Mouse (Mus musculus) brain, embryonic 14.5 days (tissue): ENCODE data around the gene Poldip3. TPM values are rescaled to one million over a fixed set of nuclear protein-coding genes. Genes with fewer than 3 reads are reported as not detected.

Experiments used
- DNase-seq: peaks from one replicate; pipeline ENCODE4 v3.0.0-alpha.2; 2011; ENCODE audit warnings: low read depth
- CTCF ChIP-seq: fragments of 200-500 bp; IDR thresholded peaks from 2 replicates; pipeline ENCODE4 v1.5.1; 2012; ENCODE audit warnings: inconsistent platforms, mild to moderate bottlenecking, moderate library complexity, borderline replicate concordance; ENCODE audit not compliant: insufficient read depth, insufficient read length; ENCODE audit errors: extremely low read depth
- POLR2A ChIP-seq: fragments of 200-500 bp; IDR thresholded peaks from 2 replicates; pipeline ENCODE4 v1.6.1; 2012; ENCODE audit warnings: mild to moderate bottlenecking, inconsistent platforms, borderline replicate concordance; ENCODE audit not compliant: poor library complexity, insufficient read depth, insufficient read length, severe bottlenecking; ENCODE audit errors: extremely low read depth
- polyA plus RNA-seq: library from polyadenylated mRNA; depleted of rRNA; stranded (reverse); fragments of >200 nt; gene quantifications from 2 replicates; pipeline ENCODE4 v1.2.3, GENCODE M21; 2012

The Poldip3 gene
- polyA plus RNA-seq, 1 experiment: 101 TPM

DNA sequence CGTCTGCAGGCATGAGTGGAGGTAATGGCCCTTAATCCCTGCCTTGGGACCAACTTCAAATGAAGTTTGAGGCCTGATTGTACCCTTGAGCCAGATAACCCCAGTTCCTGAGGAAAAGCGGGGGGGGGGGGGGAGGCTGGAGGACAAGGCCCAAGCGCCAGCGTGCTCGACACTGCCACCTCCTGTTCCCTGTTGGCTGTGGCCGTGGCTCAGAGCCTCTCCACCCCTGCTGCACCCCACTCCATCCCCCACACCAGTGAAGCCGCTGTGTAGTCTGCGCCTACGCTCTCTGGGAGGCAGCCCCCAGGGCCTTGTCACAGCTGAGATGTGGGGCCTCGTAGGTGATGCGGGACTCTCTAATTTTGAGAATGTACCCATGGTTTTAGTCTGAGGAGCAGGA is 36.3 kb downstream of the Poldip3 start:
- TF ChIP-seq POLR2A: no peak
- TF ChIP-seq CTCF: peak; percentile 75
- DNase-seq: peak; percentile 66

DNA sequence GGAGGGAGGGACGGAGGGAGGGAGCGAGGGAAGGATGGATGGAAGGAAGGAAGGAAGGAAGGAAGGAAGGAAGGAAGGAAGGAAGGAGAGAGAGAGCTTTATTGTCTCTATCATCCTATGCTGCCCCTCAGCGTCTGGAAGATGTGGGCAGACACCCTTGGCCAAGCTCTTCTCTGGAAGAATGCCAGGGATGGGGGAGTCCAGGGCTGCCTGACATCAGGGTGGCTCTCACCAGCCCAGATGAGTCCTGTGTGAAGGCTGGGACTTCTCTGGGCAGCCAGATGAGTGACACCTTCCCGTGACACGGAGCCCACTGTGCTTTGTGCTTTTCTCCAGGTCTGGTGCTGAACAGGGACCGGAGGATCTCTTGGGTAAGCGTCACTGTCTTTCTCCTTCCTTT is 37.3 kb downstream of the Poldip3 start:
- DNase-seq: no peak
- no peak for TF ChIP-seq POLR2A
- no peak for TF ChIP-seq CTCF

DNA sequence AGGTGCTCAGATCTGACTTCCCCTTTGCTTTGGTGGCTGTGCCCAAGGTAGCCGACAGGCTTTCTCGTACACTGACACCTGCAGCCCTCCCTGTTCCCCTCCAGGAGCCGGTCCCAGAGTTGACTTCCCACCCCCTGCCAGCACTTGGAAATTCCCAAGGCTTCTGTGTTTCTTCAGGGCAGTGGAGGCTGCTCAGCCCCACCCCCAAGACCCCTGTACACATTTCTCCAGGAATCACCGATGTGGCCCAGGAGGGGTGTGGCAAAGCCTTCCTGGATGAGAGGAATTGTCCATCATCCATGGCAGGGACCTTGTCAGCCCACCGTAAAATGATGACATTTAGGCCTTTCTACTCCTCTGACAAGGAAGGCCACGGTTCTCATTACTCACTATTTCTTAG is 37.9 kb downstream of the Poldip3 start:
- no peak for TF ChIP-seq CTCF
- no peak for TF ChIP-seq POLR2A
- no peak for DNase-seq

DNA sequence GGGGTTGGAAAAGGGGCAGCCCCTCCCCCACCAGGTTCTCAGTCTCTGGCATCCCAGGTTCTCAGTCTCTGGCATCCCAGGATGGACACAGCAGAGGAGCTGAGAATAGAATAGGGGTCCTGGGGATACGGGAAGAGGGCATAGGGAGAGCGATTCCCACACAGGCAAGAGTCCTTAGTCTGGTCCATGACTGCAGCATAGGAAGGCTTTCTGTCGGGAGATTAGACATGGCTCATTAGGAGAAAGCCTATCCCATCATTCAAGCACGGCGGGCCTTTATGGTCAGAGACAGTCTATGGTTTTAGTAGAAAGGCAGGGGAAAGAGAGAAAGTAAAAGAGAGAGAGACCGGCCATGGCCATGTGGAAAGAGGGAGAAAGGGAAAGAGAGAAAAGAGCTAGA is 41.4 kb downstream of the Poldip3 start:
- TF ChIP-seq POLR2A: no peak
- no peak for TF ChIP-seq CTCF

DNA sequence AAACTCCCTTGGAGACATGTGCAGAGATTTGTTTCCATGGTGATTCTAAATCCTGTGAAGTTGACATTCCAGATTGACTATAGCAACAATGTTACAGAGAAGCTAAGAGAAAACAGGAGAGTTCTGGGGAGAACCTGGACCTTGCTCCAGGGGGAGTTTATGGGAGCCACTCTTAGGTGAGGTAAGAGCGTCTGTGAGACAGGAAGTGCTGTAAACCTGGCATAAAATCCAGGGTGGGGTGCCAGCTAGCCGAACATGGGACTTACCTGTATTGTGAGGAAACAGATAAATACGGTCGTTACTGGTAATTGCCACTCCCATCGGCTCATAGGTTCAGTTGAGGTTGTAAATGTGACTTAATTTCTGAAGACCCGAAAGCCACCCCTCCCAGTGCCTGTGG is 42.8 kb downstream of the Poldip3 start:
- no peak for DNase-seq
- TF ChIP-seq CTCF: no peak

More for the DNA sequence above, 41.4 kb downstream of the Poldip3 start:
- DNase-seq: no peak

DNA sequence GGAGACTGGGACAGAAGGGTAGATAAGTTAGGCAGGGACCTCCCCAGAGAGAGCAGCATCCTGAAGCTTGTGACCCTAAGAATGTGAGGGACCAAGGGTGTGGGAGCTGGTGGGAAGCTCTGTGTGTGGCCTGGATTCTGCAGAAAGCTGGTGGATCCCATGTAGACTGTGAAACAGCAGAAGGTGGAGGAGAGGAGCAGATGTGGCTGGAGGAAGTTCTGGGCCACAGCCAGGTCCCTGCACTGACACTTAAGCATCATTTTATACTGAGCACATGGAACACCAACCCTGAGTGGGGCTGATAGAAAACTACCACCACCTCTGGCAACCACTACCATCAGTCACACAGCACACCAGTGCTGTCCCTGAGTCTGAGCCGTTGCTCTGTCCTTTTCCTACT is 46.1 kb downstream of the Poldip3 start:
- DNase-seq: no peak

DNA sequence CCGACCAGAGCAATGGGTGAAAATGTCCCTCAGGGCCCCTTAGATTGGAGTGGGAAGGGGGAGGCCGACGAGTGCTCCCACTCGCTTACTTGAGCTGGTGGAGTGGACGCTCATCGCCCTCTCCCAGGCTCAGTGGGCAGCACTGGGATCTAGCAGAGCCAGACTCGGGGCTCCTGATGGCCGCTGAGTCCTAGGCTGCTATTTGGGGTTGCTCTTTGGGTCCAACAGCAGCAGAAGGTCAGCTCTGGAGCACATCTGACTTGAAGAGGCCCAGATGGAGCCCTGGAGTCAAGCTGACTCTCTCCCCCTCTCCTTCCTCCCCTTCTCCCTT is 48.9 kb downstream of the Poldip3 start:
- TF ChIP-seq POLR2A (no peak), CTCF (no peak)
- no peak for DNase-seq

More for the DNA sequence above, 46.1 kb downstream of the Poldip3 start:
- TF ChIP-seq CTCF (no peak), POLR2A (no peak)

DNA sequence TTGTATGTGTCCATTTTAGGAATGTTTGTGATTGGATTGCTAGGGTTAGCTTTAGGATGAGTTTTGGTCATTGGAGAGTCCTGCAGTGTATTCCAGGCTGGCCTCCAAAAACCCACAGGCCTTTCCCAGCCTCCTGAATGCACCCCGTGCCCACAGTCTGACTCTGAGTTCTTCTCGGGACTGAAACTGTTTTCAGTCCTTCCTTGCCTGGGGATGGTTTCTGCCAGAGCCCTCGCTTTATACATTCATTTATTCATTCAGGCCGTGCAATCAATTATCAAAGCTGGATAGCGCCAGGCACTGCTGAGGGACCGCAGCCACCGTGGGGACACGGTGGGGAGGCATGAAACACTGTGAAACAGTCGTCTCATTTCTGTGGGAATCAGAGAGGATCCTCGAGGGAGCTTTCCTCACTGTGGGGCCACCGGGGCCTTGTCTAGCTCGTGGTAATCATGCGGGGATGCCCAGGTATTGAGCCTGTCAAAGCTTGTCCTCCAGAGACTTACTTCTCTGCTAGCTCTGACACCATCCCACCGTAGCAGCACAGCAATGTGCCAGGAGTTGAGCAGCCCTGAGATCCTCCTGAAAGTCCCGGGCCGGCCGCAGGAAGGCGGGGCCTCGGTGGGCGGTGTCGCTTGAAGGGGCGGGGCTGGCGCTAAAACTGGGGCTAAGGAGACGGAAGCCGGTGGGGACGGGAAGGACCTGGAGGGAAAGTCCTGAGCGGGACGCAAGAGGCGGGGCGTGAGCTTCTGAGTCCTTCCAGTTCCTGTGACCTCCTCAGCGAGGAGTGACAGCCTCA is 49.5 kb downstream of the Poldip3 start:
- no peak for TF ChIP-seq POLR2A
- no peak for TF ChIP-seq CTCF
- DNase-seq: peak; percentile 86

DNA sequence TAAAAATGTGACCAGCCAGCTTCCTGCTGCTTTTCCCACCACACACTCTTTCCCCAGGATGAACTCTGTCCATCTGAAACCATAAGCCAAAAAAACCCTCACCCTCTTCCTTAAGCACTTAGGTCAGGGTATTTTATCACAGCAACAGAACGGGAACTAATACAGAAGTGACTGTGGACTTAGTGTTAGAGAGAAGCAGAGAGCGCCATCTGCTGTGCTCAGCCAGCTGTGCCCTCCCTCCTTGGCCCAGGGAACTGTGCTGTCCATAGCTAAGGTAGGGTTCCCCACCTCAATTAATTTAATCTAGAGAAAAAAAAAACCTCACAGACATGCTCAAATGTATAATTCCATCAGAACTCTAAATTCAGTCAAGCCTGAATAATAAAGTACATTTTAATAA is 53.2 kb downstream of the Poldip3 start:
- DNase-seq: peak; percentile 20
- TF ChIP-seq CTCF: peak; percentile 50; the same call in 1 of the 2 replicates
- TF ChIP-seq POLR2A: no peak

DNA sequence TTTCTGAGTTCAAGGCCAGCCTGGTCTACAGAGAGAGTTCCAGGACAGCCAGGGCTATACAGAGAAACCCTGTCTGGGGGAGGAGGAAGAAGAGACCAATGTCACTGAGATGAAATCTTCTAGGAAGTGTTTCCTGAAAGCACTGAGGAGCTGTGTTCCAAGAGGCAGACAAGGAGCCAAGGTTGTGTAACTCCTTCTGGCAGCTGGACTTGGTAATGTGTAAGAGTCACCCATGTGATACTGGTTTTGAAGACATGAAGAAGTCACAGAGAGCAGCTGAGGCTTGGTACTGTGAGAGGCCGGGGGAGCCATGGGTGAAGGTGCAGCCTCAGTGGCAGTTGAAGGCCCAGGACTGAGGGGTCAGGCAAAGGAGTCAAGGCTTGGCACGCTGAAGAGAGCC is 55.5 kb downstream of the Poldip3 start:
- DNase-seq: no peak
- TF ChIP-seq CTCF (no peak), POLR2A (no peak)

DNA sequence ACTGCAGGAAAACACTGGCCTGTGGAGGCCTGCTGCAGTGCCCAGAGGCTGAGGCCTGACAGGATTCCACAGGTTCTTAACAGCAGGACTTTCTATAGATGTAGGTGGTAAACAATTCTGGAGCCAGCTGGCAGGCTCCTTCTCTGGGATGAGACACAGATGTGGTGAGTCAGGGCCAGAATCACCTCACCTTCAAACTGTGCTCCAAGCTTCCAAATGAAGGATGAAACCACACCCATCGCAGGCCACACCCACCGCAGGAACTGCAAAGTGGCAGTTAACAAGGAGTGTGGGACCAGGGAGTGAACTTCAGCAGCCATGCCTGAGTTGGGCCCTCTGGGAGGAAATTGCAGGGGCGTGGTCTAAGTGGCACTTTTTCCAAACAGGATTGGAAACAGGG is 58.3 kb downstream of the Poldip3 start:
- no peak for TF ChIP-seq POLR2A
- no peak for TF ChIP-seq CTCF
- DNase-seq: no peak

DNA sequence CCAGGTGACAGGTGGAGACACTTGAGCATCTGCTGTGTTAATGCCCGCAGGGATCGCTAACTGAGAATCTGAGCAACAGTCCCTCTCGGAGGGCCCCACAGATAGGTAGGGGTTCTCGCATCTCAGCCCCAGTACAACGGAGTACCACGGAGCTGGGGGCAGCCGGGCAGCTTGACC is 59.9 kb downstream of the Poldip3 start, which contains the start of gene Serhl:
Gene Serhl, plus strand, starts transcription at position 78 of the 177 bp plus-strand sequence.
- TF ChIP-seq CTCF (no peak), POLR2A (no peak)

DNA sequence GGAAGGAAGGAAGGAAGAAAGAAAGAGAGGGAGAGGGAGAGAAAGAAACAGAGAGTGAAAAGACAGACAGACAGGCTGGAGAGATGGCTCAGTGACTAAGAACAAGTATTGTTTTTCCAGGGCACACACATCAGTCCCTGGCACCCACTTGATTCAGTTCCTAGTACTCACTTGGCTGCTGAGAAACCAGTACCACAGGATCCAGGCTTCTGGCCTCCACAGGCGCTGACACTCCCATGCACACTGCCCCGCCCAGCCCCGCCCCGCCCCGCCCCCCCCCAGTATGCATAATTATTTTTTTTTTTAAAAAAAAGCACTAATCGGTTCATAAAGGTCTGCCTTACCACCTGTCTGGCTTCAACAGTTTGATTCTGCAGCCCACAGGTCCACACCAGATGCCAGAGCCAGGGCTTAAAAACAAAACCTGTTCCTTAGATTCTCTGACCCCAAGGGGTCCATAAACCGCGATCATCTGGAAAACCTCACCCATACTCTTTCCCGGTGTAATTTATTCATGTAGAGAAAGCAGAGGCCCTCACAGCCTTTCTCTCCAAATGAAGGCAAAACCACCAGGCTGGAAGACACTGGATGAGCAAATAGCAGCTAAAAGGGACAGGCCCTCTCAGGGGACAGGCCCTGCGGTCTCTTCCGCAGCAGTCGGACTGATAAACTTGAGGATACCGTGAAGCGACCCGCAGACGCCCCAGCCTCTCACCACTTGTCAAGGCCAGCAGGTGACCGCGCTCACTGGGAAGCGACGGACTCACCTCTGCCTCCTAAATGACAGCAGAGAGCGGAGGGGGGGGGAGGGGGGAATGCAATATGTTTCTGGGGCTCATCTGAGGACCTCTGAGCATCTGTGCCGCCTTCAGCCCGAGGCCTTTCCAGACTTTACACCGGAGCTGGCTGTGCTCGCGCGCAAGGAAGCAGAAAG is 60.4 kb downstream of the Poldip3 start:
- TF ChIP-seq POLR2A (no peak), CTCF (no peak)
- peak; percentile 44 for DNase-seq

More for the DNA sequence above, 59.9 kb downstream of the Poldip3 start, which contains the start of gene Serhl:
- DNase-seq: no peak
